Mouse (Mus musculus) lung, adult 18-20 months (tissue): ENCODE data around the gene Mob1a.

Experiments
- DNase-seq, 2 experiments: peaks; one replicate each; pipeline ENCODE4 v3.0.0; 2022; ENCODE audit warnings: mixed read lengths in 2 of 2

The Mob1a gene

GRCm38 (mm10) chr6:83325525-83326393 lies at the start of gene Mob1a, which contains the start of gene Mthfd2:
Gene Mob1a, plus strand, starts transcription at chr6:83326016.
Gene Mthfd2, minus strand, starts transcription at chr6:83325908.
- DNase-seq, result peak; percentile 96

DNA sequence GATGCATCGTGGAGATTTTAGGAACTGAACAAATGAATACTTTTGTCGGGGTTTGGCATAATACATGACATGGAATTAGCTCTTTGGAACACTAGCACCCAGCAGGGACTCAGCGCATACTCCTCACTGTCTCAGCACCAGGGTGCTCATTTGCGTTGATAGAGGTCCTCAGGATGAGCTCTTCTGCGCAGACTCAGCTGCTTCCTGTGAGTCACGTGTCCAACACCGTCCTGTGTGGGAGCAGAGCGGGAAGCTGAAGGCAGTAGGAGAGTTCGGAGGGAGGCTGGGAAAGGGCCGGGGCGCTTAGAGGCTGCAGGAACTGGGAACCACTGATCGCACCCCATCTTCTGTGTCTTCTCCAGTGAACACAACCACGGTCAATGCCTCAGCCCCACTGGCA lies 48.7 kb upstream of the Mob1a start:
- DNase-seq, result no peak

DNA sequence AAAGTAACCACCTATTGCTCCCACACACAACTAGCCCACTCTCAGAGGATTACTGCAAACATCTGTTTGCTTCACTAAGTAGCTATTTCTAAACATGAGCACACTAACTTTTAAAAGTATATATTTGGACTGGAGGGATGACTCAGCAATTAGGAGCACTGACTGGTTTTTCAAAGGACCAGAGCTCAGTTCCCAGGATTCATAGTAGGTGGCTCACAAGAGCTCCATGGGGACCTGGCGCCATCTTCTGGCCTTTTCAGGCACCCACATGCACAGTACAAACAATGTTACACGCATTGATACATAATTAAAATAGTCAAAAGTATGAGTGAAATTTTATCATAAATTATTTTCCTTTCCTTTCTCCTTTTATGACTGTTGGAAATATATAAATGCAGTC lies 46.9 kb upstream of the Mob1a start:
- peak; percentile 28 for DNase-seq

DNA sequence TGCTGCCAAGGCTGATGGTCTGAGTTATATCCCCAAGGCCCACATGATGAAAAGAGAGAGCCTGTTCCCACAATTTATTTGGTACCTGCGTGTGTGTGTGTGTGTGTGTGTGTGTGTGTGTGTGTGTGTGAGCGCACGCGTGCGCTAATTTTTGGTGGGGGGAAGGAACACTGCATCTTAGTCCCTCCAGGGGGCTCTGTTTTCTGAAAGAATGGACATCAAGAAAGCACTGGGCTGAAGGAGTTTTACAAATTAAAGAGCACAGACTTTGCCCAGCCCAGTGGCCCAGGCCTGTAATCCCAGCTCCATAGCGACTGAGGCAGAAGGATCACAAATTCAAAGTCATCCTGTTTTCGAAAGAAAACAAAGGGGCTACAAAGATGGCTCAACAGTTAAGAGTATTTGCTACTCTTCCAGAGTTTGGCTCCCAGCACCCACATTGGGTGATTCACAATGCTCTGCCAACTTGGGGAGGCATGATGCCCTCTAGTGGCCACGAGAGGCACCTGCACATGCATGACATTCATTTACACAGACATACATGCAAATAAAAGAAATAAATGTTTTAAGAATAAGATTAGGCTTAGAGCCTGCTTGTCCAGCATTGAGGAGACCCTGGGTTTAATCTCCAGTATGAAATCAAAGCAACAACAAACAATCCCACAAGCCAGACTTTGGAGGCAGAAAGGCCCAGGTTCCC lies 45.4 kb upstream of the Mob1a start:
- DNase-seq, result peak in 1 of 2 experiments; percentile 15

DNA sequence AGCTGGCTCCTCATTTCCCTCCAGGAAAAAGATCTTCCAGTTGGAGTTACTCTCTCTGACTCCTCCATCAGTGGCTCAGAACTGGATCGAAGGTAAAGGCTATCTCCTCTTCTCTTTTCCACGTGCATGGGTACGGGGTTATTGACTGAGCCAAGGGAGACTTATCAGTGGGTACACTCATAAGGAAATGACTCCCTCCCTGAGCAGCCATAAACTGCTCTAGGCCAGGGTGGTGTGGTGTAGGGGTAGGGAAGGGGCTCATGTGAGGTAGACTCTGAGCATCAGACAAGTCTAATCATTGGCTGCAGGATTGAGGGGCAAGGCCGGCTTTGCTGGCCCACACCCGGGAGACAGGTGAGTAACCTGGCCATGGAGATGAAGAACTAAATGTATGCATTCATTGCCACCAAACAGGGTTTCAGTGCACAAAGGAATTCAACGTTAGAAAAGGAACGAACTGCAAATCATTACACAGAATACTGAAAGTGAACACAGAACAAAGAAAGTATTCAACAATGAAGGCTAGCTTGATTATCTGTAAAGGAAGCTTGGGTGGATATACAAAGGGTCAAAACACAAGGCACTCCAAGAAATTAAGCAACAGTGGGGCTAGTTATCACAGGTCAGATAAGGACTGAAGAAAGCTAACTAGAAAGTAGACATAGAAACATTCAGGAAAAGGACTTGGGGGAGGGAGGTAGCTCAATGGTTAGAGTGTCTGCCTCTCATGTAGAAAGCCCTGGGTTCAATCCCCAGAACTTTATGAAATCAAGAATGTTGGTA lies 25.2 kb upstream of the Mob1a start:
- no peak for DNase-seq

DNA sequence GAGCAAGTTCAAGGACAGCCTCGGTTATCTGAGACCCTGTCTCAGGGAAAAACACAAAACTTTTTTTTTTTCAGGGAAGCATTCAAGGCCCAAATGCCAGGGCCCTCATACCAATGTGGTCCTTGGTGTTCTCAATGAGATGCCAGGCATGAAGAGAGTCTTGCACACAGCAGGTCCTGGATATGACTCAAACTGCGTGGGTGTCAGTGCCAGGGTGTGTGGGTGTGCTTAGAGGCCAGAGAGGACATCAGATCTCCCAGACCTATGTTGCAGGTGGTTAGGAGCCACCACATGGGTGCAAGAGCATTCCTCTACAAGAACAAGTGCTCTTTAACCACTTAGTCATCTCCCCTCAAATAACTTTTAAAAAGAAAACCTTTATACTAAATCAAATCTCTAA lies 24.5 kb upstream of the Mob1a start:
- DNase-seq, result no peak

DNA sequence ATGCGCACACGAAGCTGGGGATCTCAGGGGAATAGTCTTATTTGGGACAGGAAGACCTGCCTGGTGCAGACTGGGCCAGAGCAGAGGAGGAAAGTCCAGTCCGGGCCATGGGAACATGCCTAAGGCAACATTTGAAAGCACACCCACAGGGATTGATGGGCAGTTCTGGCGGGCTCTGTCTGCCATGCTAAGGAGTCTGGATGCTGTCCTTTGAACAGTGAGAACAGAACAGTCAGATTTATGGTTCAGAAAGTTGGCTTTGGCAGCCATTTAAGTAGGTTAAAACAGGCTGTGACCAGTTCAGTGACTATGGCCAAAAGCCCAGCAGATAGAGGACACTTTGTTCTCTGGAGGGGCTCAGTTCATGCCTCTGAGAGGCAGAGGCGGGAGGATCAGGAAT lies 23.6 kb upstream of the Mob1a start:
- no peak for DNase-seq

DNA sequence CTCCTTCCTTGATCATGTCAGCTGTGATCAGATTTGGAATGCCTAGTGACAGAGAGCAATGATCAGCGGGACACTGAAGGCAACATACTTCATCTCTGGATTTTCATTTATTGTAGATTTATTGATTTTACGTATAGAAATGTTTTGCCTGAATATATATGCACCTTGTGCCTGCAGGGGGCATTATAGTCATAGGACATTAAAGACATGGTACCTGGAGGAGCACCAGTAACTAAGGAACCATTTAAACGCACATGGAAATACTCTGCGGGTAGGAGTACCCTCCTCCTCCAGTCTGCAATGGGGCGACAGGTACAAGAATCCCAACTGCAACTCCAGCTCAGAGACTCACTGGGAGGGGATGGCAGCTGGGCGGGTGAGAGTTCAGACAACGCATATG lies 16.8 kb upstream of the Mob1a start:
- no peak for DNase-seq

GRCm38 (mm10) chr6:83311206-83311605 lies 14.6 kb upstream of the Mob1a start:
- no peak for DNase-seq

DNA sequence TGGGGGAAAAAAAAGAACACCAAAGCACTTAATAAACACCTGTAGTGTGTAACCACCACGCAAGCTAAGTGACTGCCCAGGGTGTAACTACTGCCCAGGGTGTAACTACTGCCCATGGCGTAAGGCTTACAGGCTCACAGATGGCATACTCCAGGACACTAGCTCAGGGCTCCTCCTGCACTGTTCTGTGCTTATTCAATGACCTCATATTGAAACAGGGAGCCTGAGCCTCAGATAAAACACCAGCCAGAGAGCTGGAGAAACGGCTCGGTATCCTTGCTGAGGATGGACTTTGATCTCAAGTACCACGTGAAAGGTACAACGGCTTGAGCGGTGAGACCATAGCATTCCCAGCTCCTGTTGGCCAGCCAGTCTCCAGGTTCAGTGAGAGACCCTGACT lies 13.8 kb upstream of the Mob1a start:
- DNase-seq, result no peak

- no peak for DNase-seq
These were observed 13.3 kb upstream of the Mob1a start for GRCm38 (mm10) chr6:83312514-83312913.

DNA sequence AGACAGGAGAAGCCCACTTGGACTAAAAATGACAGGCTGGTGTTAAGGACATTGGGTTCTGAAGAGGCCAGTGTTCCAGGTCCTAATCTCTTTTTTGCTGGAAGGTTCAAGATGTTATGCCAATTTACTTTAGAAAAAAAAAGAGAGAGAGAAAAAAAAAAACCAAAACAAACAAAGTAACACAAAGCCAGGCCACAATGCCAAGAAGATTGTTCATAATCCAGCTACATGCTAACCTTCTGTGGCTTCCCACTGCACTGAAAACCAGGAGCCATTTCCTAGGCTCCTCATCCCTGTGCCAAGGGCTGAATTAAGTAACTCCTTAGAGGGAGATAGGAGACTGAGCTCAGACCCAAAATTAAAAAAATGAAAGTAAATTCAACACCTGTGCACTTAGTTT lies 10.5 kb upstream of the Mob1a start:
- DNase-seq, result no peak

DNA sequence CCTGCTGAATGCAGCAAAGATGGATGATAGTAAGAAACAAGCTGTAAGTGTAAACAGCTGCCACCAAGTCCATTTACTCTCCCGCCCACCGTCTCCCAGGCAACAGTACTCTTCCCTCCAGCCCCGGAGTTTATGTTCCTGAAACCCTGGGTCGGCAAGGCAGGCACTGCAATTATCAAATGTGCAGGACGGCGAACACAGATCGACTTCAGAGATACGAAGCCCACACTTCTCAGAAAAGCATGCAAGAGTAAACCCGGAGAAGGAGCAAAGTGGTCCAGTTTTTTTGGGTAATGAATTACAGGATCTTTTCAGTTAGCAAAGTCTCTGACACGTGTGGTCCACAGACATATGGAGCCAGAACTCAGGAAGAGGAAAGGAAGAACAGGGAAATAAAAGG lies 9.8 kb upstream of the Mob1a start:
- no peak for DNase-seq

- peak; percentile 91 to 92 for DNase-seq
These were observed 8.6 kb upstream of the Mob1a start for GRCm38 (mm10) chr6:83317108-83317741.

- no peak for DNase-seq
These were observed 3.9 kb upstream of the Mob1a start for GRCm38 (mm10) chr6:83321927-83322326.

GRCm38 (mm10) chr6:83322794-83323193 lies 3.0 kb upstream of the Mob1a start:
- DNase-seq, result no peak

GRCm38 (mm10) chr6:83323652-83324419 lies 2.0 kb upstream of the Mob1a start:
- DNase-seq, result no peak

GRCm38 (mm10) chr6:83326394-83326736 lies 549 bp downstream of the Mob1a start:
- DNase-seq, result no peak

DNA sequence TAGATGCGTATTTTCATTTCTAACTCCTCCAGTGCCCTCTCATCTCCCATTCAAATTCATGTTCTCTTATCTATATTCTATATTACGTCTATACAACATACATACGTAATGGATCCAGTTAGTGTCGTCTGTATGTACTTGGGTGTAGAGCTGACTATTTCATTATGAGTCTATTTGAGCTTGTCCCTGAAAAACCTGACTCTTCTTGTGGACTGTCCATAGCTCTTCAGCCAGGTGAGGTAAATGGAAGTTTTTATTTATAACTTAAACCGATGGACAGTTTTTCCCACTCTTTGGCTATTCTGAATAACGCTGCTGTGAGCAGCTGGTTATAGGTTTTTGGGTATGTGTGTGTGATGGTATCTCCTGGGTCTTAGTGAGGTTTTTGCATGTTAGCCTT lies 945 bp downstream of the Mob1a start:
- no peak for DNase-seq

DNA sequence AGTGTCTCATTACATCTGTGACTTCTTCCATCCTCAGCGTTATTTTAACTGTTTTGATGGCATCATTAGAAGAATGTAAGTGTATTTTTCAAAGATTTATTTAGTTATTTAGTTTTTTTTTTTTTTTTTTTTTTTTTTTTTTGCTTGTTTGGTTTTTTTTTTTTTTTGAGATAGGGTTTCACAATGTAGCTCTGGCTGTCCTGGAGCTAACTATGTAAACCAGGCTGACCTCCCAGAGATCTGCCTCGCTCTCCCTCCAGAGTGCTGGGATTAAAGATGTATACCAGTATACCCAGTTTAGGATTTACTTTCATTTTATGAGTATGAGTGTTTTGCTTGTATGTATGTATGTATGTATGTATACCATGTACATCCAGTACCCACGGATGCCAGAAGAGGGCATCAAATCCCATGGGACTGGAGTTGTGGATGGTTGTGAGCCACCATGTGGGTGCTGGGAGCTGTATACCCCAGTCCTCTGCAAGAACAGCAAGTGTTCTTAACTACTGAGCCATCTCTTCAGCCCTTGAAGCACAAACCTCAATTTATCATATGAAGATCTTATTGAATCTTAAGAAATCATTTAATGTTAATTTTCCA lies 1.9 kb downstream of the Mob1a start:
- no peak for DNase-seq

DNA sequence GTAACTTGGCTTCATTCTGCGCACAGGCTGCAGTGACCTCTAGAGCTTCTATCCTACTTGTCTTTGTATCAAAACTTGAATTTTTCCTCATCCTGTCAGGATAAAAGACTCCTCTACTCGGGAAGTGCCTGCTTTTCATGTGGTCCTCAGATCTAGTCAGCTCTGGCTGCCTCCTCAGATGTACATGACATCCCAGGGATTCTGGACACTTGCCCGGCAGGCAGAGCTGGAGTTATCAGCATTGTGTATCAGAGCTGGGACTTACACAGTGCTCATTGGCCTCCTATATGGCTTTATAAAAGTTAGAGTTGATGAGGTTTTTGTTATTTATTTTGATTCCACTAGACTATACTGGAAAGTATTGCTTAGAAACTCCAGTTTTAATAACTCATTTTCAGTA lies 15.6 kb downstream of the Mob1a start:
- DNase-seq, result no peak

DNA sequence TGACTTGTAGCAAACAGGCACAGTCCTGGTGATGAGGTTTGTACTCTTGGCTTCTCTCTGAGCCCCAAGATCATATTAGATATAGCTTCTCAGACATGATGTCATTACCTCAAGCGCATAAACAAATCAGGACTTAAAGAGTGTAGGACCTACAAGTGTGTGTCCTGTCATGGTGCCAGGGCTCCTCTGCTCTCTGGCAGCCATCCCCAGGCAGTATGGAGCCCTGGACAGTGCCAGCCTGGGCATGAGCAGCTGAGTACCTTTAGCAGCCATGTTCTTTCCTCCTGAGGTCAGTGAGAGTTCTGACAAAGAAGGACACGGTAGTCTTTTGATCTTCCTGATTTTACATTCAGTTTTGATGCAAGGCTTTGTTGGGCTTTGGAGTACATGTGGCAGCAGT lies 17.1 kb downstream of the Mob1a start:
- DNase-seq, result no peak
